ENCODE assay signal across 21 mouse cellular contexts in the genomic region with DNA sequence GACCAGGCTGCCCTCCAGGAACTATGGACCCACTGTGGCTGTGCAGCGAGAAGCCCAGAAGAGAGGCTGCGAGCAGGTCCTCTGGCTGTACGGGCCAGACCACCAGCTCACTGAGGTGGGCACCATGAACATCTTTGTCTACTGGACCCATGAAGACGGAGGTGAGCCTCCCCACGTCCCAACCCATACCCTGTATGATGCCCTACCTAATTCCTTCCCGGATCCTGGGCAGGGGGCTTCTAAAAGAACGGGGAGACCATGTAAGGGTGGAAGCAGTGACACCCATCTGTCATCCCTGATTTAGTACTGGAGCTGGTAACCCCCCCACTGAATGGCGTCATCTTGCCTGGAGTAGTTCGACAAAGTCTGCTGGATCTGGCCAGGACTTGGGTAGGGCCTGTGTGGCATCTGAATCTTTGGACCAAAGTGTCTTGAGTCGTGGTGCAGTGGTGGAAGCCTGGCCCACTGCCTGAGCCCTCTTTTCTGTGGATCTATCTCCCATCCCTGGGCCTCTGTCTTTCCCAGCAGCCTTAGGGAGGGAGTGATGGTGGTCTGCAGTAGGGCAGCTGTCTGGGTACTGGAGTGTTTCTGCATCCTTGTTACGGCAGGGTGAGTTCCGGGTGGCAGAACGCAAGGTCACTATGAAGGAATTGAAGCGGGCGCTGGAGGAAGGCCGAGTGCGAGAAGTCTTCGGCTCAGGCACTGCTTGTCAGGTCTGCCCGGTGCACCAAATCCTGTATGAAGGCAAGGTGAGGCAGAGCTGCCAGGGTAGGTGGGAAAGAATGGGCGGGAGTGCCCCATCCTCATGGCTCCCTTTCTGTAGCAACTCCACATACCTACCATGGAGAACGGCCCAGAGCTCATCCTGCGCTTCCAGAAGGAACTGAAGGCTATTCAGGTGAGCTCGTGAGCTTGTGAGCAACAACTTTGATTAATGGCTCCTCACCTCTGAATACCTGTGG. TPM values are rescaled to one million over a fixed set of nuclear protein-coding genes. Genes with fewer than 3 reads are reported as not detected.
DNase-seq lines count a peak whose midpoint lies in the region; ATAC-seq lines count a peak whose summit lies in the region.
"Had no signal": no experiment of that assay in that cellular context is flagged by ENCODE, and none has a peak within 500 bp of the region (broad histone marks: within the 10 kb centered on the region; RNA-seq: fewer than 3 reads in every experiment).

No protein-coding gene starts in this region.

- 0 out of 2 replicates have a peak, but pooled peaks cover 3% of the 10 kb centered on the region for H3K4me1 ChIP-seq in midbrain, embryonic 12.5 days
- peaks cover 4% of the 10 kb centered on the region for H3K4me1 ChIP-seq in midbrain, embryonic 13.5 days (replicated peaks)
- H3K4me1 ChIP-seq in midbrain, embryonic 16.5 days (ENCODE audit: control insufficient read depth, insufficient read depth, low read length): no peaks in the 10 kb centered on the region; the same call in 1 of the 2 replicates

- no peak for ATAC-seq in midbrain, embryonic 12.5 days (ENCODE audit: low FRiP score, low read depth)
- no peak for ATAC-seq in midbrain, embryonic 13.5 days
- no peak for ATAC-seq in midbrain, embryonic 16.5 days
- ATAC-seq: CD4-positive, CD25-positive, alpha-beta regulatory T cell, adult 4 months had no signal

- H3K9ac ChIP-seq in midbrain, embryonic 12.5 days (replicated peaks): no peak overlapping the region
- H3K9ac ChIP-seq in midbrain, embryonic 13.5 days (replicated peaks): no peak overlapping the region
- H3K9ac ChIP-seq in midbrain, embryonic 16.5 days (ENCODE audit: low read depth, low read length): no peak overlapping the region

- no peaks in the 10 kb centered on the region for H3K27me3 ChIP-seq in midbrain, embryonic 12.5 days
- no peaks in the 10 kb centered on the region for H3K27me3 ChIP-seq in midbrain, embryonic 13.5 days
- H3K27me3 ChIP-seq in midbrain, embryonic 16.5 days (ENCODE audit: control insufficient read depth, insufficient read depth, low read depth, low read length): no peaks in the 10 kb centered on the region
- H3K27me3 ChIP-seq: forebrain, embryonic 13.5 days; heart, embryonic 12.5 days had no signal

- intact Hi-C loops in heart, postnatal 10 days (cut with DNase I): loop anchor here (2.0 kb wide), 1 partner anchor 17 kb away; the partner anchor contains the start of gene Bcat2

- no peak overlapping the region for H3K27ac ChIP-seq in midbrain, embryonic 12.5 days (replicated peaks)
- H3K27ac ChIP-seq in midbrain, embryonic 13.5 days: no peak overlapping the region
- no peak overlapping the region for H3K27ac ChIP-seq in midbrain, embryonic 16.5 days (ENCODE audit: low read length)
- H3K27ac ChIP-seq: forebrain, embryonic 13.5 days had no signal

- peaks cover 18% of the 10 kb centered on the region for H3K36me3 ChIP-seq in midbrain, embryonic 12.5 days
- peaks cover 21% of the 10 kb centered on the region for H3K36me3 ChIP-seq in midbrain, embryonic 13.5 days
- H3K36me3 ChIP-seq in midbrain, embryonic 16.5 days (ENCODE audit: control insufficient read depth, insufficient read depth, low read length): 0 out of 2 replicates have a peak, but pooled peaks cover 5% of the 10 kb centered on the region

- no peak overlapping the region for H3K4me3 ChIP-seq in midbrain, embryonic 12.5 days
- no peak overlapping the region for H3K4me3 ChIP-seq in midbrain, embryonic 13.5 days (replicated peaks)
- H3K4me3 ChIP-seq in midbrain, embryonic 16.5 days (ENCODE audit: low read depth, low read length): no peak overlapping the region

- DNase-seq in adrenal gland, postnatal 10 days: peak; percentile 8
- DNase-seq in adrenal gland, postnatal 14 days: no peak
- peak; percentile 91 for DNase-seq in heart, adult 11 months
- DNase-seq in heart, postnatal 10 days: no peak
- DNase-seq: adrenal gland, adult 8-10 months; B cell, adult 2 months; cerebellum, adult 8-10 months; forebrain, postnatal 0 days; gastrocnemius, postnatal 14 days; heart, postnatal 36 days had no signal

- 93% methylated on average over 23 of the region's 23 CpGs for WGBS in midbrain, embryonic 12.5 days
- 94% methylated on average over 23 of the region's 23 CpGs for WGBS in midbrain, embryonic 13.5 days
- 95% methylated on average over 23 of the region's 23 CpGs for WGBS in midbrain, embryonic 16.5 days

- peak overlapping the region; percentile 5; the same call in 1 of the 2 replicates for H3K4me2 ChIP-seq in midbrain, embryonic 12.5 days (replicated peaks)
- no peak overlapping the region for H3K4me2 ChIP-seq in midbrain, embryonic 13.5 days (replicated peaks)
- H3K4me2 ChIP-seq in midbrain, embryonic 16.5 days (ENCODE audit: low read length): peak overlapping the region; percentile 75; the same call in 1 of the 2 replicates

- H3K9me3 ChIP-seq in midbrain, embryonic 12.5 days: no peaks in the 10 kb centered on the region
- H3K9me3 ChIP-seq in midbrain, embryonic 13.5 days: no peaks in the 10 kb centered on the region
- H3K9me3 ChIP-seq in midbrain, embryonic 16.5 days (replicated peaks; ENCODE audit: control insufficient read depth, low read length, poor library complexity, severe bottlenecking): no peaks in the 10 kb centered on the region
- H3K9me3 ChIP-seq: embryonic facial prominence, embryonic 10.5 days; forebrain, embryonic 13.5 days; G1E had no signal

RNA-seq across cellular contexts. Expression of gene Bcat2, which starts 18.0 kb away (rescaled TPM):
- 100 to 1,000 TPM; 114 to 118 TPM for total RNA-seq in adrenal gland, postnatal 10 days (2021)
- 149 and 151 TPM in 2 replicates for total RNA-seq in adrenal gland, postnatal 14 days (2021)
- 10 to 100 TPM; 54.7 to 54.9 TPM for total RNA-seq in heart, postnatal 10 days (2021)
- 23.2 and 23.8 TPM in 2 replicates for polyA plus RNA-seq in midbrain, embryonic 12.5 days (2016; fragmentation: Nextera tagmentation; extraction: Ambion mirVana)
- polyA plus RNA-seq in midbrain, embryonic 13.5 days (2015; fragmentation: Nextera tagmentation; extraction: Ambion mirVana): 20.7 and 24.5 TPM in 2 replicates
- polyA plus RNA-seq in midbrain, embryonic 16.5 days (2015; fragmentation: Nextera tagmentation; extraction: Ambion mirVana): 23.6 and 25.0 TPM in 2 replicates

RNA-seq across cellular contexts. Expression of gene Fgf21, which starts 27.4 kb away (rescaled TPM):
- total RNA-seq in adrenal gland, postnatal 10 days (2021): 10 to 100 TPM in 1 of 2 experiments, 1 to 10 TPM in 1; 1.3 to 21.9 TPM
- total RNA-seq in adrenal gland, postnatal 14 days (2021): 0.37 TPM in 1 of 2 replicates, not detected in the other
- total RNA-seq in heart, postnatal 10 days (2021): not detected
- polyA plus RNA-seq in midbrain, embryonic 12.5 days (2016; fragmentation: Nextera tagmentation; extraction: Ambion mirVana): not detected in 2 replicates
- polyA plus RNA-seq in midbrain, embryonic 13.5 days (2015; fragmentation: Nextera tagmentation; extraction: Ambion mirVana): 0.17 TPM in 1 of 2 replicates, not detected in the other
- polyA plus RNA-seq in midbrain, embryonic 16.5 days (2015; fragmentation: Nextera tagmentation; extraction: Ambion mirVana): not detected in 2 replicates
- total RNA-seq: adrenal gland, adult 8-10 months; forebrain, postnatal 0 days; gastrocnemius, adult 18-20 months; gastrocnemius, postnatal 14 days; heart, adult 8-10 months; heart, postnatal 36 days had no signal
- polyA plus RNA-seq: CD4-positive, CD25-positive, alpha-beta regulatory T cell, adult 4 months; embryonic facial prominence, embryonic 10.5 days; forebrain, embryonic 13.5 days; forebrain, postnatal 0 days; G1E; heart, embryonic 12.5 days; hindbrain, embryonic 14.5 days had no signal

RNA-seq across cellular contexts. Expression of gene Fut1, which starts 29.2 kb away (rescaled TPM):
- total RNA-seq in adrenal gland, postnatal 10 days (2021): under 1 TPM in 1 of 2 experiments, not detected in 1; 0.21 TPM
- total RNA-seq in adrenal gland, postnatal 14 days (2021): 0.11 TPM in 1 of 2 replicates, not detected in the other
- not detected for total RNA-seq in heart, postnatal 10 days (2021)
- not detected in 2 replicates for polyA plus RNA-seq in midbrain, embryonic 12.5 days (2016; fragmentation: Nextera tagmentation; extraction: Ambion mirVana)
- not detected in 2 replicates for polyA plus RNA-seq in midbrain, embryonic 13.5 days (2015; fragmentation: Nextera tagmentation; extraction: Ambion mirVana)
- polyA plus RNA-seq in midbrain, embryonic 16.5 days (2015; fragmentation: Nextera tagmentation; extraction: Ambion mirVana): not detected in 2 replicates
- total RNA-seq: adrenal gland, adult 8-10 months; gastrocnemius, adult 18-20 months; heart, adult 8-10 months; heart, postnatal 36 days had no signal
- polyA plus RNA-seq: CD4-positive, CD25-positive, alpha-beta regulatory T cell, adult 4 months; forebrain, embryonic 13.5 days; forebrain, postnatal 0 days; G1E; heart, embryonic 12.5 days; hindbrain, embryonic 14.5 days had no signal

RNA-seq across cellular contexts. Expression of gene Hsd17b14, which starts 33.2 kb away (rescaled TPM):
- 1 to 10 TPM in 1 of 2 experiments, under 1 TPM in 1; 0.93 to 1.4 TPM for total RNA-seq in adrenal gland, postnatal 10 days (2021)
- total RNA-seq in adrenal gland, postnatal 14 days (2021): 0.67 and 1.2 TPM in 2 replicates
- total RNA-seq in heart, postnatal 10 days (2021): under 1 TPM; 0.25 to 0.34 TPM
- 0.78 TPM in 1 of 2 replicates, not detected in the other for polyA plus RNA-seq in midbrain, embryonic 12.5 days (2016; fragmentation: Nextera tagmentation; extraction: Ambion mirVana)
- polyA plus RNA-seq in midbrain, embryonic 13.5 days (2015; fragmentation: Nextera tagmentation; extraction: Ambion mirVana): 0.13 and 0.21 TPM in 2 replicates
- polyA plus RNA-seq in midbrain, embryonic 16.5 days (2015; fragmentation: Nextera tagmentation; extraction: Ambion mirVana): 0.21 TPM in 1 of 2 replicates, not detected in the other
- total RNA-seq: forebrain, postnatal 0 days had no signal
- polyA plus RNA-seq: hindbrain, embryonic 14.5 days had no signal

RNA-seq across cellular contexts. Expression of gene Izumo1, which starts 33.7 kb away (rescaled TPM):
- under 1 TPM; 0.39 to 0.73 TPM for total RNA-seq in adrenal gland, postnatal 10 days (2021)
- 0.56 and 0.82 TPM in 2 replicates for total RNA-seq in adrenal gland, postnatal 14 days (2021)
- total RNA-seq in heart, postnatal 10 days (2021): under 1 TPM; 0.22 to 0.65 TPM
- 0.18 and 0.31 TPM in 2 replicates for polyA plus RNA-seq in midbrain, embryonic 12.5 days (2016; fragmentation: Nextera tagmentation; extraction: Ambion mirVana)
- polyA plus RNA-seq in midbrain, embryonic 13.5 days (2015; fragmentation: Nextera tagmentation; extraction: Ambion mirVana): 0.17 TPM in 1 of 2 replicates, not detected in the other
- polyA plus RNA-seq in midbrain, embryonic 16.5 days (2015; fragmentation: Nextera tagmentation; extraction: Ambion mirVana): not detected in 2 replicates
- total RNA-seq: gastrocnemius, adult 18-20 months had no signal
- polyA plus RNA-seq: CD4-positive, CD25-positive, alpha-beta regulatory T cell, adult 4 months; forebrain, postnatal 0 days; hindbrain, embryonic 14.5 days had no signal

Comparison
In these comparisons a context has a peak if more than half of its experiments do, and no peak if none do; other contexts are left out.
1. DNase-seq: peak in adrenal gland, postnatal 10 days (single experiment) and heart, adult 11 months (single experiment); none in adrenal gland, postnatal 14 days (single experiment) and heart, postnatal 10 days (0 of 2).